Mouse (Mus musculus) retina, postnatal 7 days (tissue): ENCODE measurements around the gene Mlh3.

ENCODE experiments used
- DNase-seq: peaks from one replicate; pipeline ENCODE4 v3.0.0-alpha.2; 2012; ENCODE audit warnings: low read depth, low spot score

Gene Mlh3

DNA sequence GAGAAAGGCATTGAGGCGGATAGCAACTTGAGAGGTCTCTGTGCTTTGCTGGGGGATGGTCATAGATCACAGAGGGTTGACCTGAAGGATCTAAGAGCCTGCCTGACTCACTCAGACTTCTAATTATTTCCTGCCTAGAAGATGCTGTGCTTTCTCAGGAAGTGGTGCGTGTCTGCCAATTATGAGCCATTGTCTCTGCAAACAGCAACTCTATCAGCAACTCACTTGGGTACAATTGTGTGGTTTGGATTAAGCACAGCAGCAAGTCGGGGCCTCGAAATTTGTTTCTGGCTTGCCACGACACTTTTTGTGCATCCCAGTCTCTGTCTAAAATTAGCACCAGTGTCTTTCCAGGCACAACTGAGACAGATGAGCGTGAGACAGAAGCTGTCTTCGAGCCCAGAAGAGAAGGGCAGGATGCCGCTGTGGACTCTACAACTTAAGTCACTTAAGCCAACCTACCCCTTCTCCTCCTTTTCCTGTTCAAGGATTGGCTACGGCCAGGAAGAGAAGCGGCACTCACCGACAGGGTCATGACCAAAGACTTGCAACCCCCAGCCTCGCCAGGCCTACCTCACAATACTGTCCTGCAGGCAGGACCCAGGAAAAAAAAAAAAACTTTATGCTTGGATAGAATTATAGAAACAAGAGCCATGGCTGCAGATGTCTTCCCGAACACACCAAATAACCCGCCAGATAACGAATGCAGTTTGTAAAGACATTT is 42.4 kb downstream of the Mlh3 start:
- no peak for DNase-seq

DNA sequence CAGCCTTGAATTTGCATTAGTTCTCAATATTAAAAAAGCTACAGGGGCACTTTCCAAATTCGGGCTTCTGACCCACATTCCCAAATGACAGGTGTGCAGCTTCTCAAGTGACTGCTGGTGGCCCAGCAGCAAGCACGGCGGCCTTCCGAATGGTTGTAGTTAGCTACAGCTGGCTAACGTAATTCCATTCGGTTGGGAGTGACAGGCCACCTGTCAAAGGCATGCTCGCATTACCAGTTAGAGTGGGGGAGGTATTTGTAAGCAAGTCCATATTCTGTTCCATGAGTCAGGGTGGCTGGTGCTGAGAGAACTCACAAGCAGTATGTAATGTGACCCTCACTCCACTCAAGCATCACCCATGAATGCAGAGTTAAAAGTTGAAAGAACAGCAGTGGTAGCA is 43.2 kb downstream of the Mlh3 start:
- DNase-seq, result no peak

DNA sequence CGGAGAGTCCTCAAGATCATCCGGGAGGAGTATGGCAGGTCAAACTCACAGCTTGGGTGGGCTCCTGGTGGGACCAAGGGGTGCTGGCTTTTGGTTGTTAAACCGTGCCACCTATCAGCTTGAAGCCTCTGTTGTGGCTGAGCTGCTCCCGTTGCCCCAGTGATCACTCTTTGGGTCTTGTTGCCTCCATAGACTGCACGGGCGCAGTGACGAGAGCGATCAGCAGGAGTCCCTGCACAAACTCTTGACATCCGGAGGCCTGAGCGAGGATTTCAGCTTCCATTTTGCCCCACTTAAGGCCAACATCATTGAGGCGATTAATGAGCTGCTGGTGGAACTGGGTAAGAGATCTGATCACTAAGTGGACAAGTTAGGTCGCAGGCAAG is 50.5 kb downstream of the Mlh3 start:
- DNase-seq, result no peak

DNA sequence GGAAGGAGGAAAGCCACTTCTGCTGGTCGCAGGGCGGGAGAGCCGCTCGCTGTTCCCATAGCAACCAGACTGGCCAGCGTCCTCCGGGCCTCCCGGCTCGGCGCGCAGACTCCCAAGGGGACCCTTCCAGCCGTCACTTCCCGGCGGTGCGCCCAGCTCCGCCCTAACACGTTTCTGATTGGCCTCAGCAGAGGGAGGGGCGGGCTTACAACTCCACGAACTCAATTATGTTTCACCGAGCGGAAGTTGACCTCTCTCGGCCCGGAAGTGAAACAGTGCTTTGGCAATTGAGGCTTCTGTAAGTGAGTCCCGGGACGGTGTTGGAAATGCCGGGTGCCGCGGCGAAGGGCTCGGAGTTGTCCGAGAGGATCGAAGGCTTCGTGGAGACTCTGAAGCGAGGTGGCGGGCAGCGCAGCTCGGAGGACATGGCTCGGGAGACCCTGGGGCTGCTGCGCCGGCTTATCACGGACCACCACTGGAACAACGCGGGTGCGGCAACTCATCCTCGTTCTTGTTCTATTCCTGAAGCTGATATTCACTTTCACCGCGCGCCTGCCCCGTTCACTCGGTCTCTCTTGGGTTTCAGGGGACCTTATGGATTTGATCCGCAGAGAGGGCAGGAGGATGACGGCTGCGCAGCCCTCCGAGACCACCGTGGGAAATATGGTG is 51.0 kb downstream of the Mlh3 start, which contains the start of gene Eif2b2:
Gene Eif2b2, plus strand, starts transcription at position 246 of the 669 bp plus-strand sequence.
- peak; percentile 96 for DNase-seq

DNA sequence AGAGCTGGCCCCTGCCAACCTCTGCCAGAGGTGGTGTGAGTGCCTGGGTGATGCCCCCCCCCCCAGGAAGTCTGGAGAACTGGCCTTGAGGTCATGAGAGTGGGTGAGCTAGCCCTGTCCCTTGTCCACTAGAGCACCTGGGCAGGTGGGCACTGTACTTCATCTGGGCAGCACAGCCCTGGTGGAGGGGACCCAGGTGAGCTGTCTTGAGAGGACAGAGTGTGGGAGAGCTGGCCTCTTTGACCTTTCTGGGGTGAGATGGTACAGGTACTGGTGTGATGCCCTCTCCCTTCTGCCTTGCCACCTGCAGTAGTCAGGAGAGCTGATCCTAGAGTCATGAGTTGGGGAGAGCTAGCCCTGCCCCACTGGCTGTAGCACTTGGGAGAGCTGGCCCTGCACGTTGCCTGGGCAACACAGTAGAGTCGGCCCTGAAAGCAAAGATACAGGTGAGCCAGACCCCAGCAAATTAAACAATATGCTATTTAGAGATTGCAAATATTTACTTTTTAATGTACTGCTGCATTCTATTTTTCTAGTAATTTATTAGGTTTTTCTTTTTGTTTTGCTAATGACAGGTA is 52.6 kb downstream of the Mlh3 start:
- no peak for DNase-seq

DNA sequence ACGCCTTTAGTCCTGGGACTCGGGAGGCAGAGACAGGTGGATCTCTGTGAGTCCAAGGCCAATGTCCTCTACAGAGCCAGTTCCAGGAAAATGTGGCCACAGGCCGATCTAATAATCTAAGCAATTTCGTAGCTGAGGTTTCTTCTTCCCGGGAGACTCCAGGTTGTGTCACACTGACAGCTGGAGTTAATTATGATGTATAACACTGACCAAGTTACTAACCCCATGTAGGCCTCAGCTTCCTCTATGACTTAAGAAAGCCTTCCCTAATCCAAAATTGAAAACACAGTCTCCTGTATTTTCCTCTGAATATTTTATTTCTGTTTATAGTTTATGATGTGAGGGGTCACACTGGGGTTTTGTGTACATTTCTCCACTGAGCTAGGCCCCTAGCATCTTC is 55.4 kb downstream of the Mlh3 start:
- DNase-seq, result no peak

DNA sequence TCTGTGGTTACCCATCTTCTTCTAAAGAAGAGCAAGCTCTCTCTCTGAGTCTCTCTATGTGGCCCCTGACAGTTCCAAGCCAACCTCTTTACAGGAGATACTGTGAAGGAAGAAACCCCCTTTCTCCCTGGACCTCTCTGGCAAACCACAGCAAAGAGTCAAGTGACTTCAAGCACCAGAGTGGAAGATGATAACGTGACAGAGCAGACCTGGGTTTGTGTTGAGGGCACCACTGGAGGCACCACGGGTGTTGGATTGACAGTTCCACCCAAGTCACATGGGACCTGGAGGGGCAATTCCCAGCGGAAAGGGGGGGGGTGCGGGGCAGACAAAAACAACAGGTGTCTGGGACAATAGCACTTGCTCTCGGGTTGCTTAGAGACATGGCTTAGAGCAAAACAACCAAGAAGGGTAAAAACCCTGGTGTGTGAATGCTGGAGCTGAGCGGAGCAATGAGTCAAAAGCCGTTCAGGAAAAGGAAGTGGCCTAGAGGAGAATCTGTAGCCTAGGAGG is 61.7 kb downstream of the Mlh3 start:
- no peak for DNase-seq

DNA sequence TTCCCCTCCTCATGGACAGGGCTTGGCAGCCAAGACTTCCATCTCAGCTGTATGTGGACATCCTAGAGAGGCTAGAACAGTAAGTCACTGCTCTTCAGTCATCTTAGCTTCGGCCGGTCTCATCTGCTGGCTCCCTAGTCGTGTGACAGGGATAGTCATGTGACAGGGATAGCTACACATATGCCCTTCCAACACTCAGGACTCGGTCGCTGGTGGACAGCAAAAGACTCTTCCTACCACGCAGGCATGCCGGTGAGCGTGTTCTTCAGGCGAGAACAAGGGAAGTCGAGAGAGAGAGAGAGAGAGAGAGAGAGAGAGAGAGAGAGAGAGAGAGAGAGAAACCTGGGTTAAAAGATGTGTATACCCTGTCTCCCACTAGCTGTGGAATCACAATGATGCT is 65.0 kb downstream of the Mlh3 start:
- no peak for DNase-seq

DNA sequence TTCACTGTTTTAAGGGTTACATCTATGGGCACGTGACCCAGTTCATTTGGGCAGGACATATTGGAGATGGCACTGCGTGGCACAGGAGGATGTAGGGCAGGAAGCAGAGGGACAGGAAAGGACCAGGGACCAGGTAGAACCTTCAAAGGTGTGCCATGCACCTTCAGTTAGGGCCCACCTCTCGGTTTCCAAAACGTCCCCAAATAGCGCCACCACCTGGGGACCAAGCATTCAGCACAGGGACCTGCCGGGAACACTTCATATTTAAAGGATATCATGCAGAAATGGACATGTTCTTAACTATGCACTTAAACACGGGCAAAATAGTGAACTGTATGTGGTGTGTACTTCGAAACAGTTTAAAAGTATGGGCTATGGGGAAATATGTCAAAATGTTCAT is 66.3 kb downstream of the Mlh3 start:
- no peak for DNase-seq

DNA sequence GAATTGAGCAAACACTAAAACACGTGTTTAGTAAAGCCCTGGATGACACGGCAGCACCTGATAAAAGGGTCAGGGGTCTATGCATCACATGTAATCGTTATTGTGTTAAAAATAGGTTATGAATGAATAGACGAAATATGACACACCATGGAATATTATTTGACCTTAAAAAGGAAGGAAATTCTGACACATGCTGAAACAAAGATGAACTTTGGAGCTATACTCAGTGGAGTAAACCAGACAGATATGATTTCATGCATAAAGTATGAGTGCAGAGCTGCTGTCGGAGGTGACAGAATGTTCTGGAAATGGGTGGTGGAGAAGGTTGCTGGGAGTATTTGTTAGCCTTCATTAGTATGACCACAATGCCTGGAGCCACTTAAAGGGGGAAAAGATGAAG is 66.7 kb downstream of the Mlh3 start:
- DNase-seq, result no peak

DNA sequence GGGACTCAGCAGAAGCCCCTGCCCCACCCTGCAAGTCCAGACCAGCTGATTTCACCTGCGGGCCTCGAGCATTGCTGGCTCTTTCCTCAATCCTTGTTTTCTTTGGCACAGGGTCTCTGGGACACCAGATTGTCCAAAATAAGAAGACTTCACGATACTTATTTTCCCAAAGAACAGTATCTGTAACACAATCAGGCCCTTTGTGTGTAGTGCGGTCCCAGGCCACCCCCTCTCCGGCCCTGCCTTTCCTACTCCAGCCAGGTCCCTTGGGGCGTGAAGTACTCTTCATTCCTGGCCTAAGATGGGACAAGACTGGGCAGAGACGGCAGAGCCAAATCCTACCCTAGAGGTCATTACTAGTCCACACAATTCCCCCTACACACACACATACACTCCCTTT is 68.2 kb downstream of the Mlh3 start:
- DNase-seq, result no peak

DNA sequence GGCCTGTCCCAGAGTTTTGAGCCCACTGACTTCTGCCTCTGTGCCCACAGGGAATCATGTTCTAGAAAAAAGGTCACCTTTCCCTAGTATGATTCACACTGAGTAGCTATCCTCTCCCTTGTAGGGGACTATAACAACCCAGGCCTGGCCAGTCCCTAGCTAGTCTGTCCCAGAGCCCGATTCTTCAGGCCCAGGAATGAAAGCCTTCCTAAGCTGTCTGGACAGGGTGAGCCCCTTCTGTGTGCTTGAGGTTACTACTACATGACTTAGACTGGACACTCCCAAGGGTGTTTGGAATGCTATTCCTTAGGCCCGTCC is 68.6 kb downstream of the Mlh3 start:
- no peak for DNase-seq

DNA sequence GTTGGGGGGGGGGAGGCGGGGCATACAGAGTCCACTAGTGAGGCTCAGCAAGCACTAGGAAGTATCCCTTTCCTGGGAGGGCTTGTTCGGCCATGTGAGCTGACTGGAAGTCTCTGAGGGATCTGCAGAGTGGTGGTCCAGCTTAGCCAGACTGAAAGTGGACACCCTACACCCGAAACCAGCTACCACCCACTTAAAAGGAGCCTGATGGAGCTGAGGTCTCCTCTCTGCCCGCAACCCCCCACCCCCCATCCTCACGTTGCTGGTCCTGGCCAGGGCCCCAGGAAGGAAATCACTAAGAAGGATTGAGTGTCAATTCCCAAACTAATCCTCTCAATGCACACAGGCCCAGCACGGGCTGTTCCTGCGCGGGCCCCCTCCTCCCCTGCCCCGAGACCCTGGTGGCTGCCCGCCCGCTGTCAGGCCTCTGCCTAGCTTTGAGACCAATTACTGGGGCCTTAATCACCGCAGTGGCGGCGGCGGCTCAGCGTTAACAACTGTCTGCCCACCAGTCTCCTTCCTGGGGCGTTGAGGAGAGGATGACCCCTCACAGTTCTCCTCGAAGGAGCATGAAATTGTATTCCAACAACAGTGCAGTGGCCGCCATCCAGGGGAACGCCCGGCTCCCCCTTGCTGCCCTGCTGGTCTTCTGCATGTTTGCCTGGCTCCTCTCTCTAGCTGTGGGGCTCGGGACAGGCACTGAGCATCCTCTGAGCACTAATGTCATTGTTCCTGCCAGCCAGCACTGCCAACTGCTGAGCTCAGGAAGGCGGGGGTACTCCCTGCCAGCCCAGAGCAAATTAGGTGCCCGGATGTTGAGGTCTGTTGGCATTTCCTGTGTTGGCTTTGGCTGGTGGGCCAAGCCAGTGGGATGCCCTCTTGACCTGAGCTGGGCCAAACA is 69.2 kb downstream of the Mlh3 start:
- peak; percentile 58 for DNase-seq

DNA sequence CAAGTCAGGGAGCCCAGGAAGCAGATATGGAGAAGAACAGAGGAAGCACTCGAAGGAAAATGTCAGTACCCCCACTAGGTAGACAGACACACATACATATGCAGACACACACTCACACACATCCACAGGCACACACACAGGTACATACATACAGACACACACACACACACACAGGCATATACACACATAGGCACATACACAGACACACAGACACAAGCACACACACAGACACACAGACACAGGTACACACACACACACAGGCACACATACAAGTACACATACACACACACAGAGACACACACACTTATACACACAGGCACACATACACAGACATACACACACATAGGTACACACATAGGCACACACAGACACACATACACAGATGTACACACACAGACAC is 70.4 kb downstream of the Mlh3 start:
- no peak for DNase-seq

DNA sequence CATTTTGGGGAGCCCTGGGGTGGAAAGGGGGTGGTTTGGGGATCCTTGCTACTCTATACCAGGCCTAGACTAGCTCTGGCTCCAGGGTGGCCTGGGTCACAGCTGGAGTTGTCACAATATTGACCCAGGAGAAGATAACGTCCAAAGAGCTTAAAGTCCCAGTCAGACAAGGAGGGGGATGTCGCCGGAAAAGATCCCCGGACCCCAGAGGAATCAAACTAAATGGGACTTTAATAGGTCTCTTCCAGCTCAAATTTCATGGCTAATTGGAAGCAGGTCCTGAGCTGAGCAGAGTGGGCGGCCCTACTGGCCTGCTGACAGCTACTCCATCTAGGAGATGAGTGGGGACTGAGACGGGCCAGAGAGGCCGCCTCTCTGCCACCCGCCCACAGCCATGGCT is 72.5 kb downstream of the Mlh3 start:
- DNase-seq, result no peak

DNA sequence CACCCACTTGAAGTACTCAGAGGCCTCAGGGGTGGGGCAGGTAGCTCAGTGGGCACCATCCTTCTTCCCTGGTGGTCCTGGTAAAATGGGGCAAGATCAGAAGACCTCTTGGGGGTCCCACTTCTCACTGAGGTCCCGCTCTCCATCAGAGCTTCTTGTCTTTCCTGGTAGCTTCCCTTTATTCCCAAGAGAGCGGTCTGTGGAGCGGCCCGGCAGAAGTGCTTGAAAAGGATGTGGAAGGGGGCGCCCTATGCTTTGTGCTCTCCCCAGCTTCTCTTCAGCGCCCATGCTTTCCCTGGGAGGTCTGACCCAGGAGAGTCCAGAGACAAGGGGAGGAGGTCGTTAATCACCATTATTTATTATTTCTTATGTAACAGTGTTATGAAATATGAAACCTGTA is 73.0 kb downstream of the Mlh3 start:
- no peak for DNase-seq

DNA sequence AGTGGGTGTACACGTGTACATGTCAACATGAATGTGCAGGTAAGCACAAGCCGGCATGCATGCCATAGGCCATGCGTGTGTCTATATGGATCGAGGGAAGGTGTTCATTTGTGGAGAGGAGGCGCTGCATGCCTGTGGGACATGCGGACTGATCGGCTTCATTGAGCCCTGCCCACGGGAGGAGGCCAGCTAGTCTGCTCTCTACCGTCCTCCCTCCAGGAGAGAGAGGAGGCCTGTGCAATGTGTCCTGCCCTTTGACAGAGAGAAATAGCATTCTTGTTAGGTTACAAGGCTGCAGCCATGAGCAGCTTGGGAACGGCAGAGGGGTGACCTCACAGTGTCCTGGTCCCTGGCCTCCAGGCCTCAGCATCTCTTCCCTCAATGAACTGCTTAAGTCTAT is 74.2 kb downstream of the Mlh3 start:
- no peak for DNase-seq

DNA sequence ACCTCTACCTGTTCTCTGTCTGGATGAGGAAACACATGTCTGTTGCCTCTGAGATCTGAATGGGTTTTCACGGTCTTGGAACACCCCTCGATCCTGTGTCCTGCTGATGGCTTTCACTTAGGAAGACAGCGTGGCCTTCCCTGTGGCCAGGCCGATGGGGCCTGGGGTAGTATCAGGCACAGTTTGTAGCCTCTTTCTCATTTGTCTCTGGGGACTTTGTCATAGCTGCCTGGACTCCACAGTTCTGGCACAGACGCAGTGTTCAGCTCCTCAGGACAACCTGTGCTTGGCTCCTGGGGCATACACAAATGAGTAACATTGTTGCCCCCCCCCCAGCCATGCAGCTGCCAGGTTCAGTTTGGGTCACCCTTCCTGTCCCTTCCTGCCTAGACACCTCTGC is 75.3 kb downstream of the Mlh3 start:
- no peak for DNase-seq

DNA sequence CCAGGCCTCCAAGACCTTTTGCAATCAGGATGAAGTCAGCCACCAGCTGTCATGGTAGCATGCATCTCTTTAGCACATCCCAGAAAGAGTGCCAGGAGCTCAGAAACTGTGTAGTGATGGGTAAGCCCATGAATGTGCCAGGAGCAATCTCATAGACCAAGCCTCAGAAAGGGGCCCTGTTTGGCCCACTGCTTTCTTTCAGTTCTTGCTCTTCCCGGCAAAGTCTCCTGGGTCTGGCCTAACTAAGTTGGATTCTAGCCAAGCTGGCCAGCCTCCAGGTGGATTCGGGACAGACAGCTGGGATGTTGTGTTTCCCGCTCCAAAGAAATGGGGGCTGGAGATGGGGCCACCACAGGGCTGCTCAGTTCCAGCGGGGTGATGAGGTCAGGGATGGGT is 75.8 kb downstream of the Mlh3 start:
- DNase-seq, result no peak

DNA sequence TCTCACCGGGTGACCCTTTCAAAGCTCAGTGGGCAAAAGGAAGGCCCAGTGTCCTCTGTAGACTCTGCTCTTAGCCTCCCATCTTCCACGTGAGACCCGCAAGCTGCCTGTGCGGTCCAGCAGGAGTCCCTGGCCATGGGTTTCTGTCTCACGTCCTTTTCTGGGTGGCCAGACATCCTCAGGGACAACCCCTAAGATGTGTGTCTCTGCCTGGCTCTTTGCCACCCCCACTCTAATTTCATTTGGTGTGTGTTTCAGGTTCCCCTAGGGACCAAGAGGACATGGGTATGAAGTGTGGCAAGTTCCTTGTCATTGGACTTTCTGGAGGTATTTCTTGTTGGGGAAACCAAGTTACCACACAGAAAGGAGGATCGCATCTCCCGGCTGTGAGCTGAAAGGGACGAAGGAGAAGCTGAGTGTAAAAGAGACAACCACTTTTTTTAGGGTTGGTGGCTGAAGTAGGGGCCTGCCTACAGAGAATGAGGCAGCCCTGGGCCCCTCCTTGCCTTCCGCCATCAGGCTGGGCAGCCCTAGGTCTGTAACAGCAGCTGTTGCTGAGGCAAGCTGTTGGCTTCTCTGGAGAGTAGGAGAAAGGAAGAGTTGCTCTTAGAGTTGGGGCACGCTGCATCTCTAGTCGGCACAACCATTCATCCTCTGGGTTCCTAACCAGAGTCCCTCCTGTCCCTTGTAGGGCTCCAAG is 76.3 kb downstream of the Mlh3 start:
- DNase-seq, result no peak

DNA sequence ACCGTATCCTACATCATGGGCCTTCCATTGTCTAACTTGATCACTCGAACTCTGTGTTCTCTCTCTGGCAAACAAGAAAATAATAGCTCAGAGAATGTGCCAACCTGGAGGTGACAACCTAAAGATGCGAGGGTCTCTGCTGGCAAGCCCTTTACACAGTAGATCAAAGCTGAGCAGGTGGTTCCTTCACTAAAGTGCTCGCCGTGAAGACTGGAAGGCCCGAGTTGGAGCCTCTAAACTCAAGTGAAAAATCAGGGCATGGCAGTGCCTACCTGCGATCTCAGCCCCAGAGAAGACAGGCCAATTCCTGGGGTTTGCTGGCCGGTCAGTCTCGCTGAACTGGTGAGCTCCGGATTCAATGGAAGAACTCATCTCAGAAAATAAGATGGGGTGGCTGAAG is 77.3 kb downstream of the Mlh3 start:
- no peak for DNase-seq
